Mouse (Mus musculus): ENCODE results near the gene Pom121.
"Not testable (repeated sequence)": the region's sequence is repeated elsewhere in the genome, so short reads cannot be mapped to it uniquely, and the experiment has no call there.

Pom121 gene

DNA sequence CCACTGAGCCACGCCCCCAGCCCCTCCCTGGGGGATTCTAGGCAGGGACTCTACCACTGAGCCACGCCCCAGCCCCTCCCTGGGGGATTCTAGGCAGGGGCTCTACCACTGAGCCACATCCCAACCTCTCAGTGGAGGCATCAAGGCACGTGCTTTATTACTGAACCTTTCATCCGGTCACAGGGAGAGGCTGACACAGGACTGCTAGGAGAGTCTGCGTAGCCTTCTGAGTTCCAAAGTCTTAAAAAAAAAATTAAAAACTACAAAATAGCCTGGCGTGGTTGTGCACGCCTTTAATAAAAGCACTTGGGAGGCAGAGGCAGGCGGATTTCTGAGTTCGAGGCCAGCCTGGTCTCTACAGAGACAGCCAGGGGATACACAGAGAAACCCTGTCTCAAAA is 25.1 kb downstream of the Pom121 start:
- DNase-seq (ENCODE audit: low spot score), result not testable (repeated sequence)

DNA sequence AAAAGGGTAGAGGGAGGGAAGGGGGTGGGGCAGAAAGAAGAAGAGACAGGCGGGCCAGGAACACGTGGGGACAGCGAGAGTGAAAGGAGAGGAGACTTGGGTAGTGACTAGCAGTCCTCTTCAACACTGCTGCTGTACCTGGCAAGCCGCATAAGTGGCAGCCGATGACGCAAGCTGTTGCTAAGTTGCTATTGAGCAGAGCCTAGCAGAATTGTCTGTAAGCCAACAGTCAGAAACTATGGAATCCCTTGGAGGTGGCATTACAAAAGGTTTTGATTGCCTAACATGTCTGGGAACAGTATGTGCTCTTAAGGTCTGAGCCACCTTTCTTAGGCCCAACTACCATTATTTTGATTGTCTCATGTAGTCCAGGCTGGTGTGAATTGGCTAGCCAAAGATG is 26.0 kb downstream of the Pom121 start:
- DNase-seq (ENCODE audit: low spot score), result no peak

DNA sequence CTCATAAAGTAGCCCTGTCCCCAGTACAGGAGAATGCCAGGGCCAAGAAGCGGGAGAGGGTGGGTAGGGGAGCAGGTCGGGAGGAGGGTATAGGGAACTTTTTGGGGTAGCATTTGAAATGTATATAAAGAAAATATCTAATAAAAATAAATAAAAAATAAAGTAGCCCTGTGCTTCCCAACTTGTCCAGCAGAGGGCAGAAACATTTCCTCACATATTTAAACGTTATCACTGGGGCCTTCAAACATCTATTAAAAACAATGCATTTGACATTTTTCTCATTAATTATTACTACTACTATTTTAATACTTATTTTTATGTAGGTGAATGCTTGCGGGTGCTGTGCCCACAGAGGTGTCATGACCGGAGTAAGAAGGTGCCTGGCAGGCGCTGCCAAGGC is 26.5 kb downstream of the Pom121 start:
- DNase-seq (ENCODE audit: low spot score), result no peak

DNA sequence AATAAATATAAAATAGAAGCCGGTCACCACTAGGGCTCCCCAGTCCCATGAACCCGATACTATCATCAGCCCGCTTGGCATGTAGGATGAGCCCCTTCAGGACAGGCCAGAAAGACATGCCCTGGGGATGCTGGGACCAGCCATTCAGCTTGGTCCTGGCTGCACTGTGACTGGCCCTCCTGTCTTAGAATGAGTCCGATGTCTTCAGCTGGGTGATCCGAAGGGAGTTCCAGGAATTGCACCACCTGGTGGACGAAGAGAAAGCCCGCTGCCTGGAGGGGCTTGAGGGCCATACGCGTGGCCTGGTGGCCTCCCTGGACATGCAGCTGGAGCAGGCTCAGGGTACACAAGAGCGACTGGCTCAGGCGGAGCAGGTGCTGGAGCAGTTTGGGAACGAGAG is 30.8 kb downstream of the Pom121 start:
- no peak for DNase-seq (ENCODE audit: low spot score)

DNA sequence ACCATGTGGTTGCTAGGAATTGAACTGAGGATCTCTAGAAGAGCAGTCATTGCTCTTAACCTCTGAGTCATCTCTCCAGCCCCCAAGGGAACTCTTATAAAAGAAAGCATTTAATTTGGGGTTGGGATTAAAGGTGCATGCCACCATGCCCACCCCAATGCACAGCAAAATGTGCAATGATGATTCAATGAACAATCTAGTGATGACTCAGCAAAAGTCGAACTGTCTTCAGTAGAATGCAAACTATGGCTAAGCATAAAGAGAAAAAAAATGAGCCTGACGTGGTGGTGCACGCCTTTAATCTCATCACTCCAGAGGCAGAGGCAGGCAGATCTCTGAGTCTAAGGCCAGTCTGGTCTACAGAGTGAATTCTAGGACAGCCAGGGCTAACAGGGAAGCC is 31.8 kb downstream of the Pom121 start:
- no peak for DNase-seq (ENCODE audit: low spot score)

DNA sequence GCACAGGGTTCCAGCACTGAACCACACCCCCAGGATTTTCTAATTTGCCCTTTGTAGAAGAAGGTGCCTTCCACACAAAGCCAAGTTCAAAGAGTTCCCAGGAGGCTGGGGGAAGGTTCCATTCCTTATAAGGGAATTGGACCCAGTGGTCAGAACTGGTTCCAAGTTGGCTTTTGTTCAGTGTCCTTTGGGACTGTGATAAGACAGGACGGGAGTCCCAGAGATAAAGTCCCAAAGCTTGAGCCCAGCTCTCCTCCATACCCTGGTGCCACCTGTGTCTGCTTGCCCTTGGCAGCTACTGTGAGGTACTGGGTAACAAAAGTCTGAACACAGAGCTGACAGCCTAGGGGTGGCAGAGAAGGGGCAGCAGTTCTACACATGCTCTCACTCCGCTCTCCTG is 34.6 kb downstream of the Pom121 start:
- DNase-seq (ENCODE audit: low spot score), result no peak

DNA sequence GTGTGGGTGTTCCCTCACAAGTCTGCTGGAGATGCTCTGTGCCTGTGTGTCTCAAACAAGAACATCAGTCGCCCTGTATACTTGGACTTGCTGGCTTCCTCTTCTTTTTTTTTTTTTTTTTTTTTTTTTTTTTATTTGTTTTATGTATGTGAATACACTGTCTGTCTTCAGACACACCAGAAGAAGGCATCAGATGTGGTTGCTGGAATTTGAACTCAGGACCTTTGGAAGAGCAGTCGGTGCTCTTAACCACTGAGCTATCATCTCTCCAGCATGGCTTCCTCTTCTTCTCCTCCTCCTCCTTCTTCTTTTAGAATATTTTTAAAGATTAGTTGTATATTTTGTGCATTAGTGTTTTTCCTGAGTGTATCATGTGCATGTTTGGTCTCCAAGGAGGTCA is 36.8 kb downstream of the Pom121 start:
- peak; percentile 49 for DNase-seq (ENCODE audit: low spot score)

DNA sequence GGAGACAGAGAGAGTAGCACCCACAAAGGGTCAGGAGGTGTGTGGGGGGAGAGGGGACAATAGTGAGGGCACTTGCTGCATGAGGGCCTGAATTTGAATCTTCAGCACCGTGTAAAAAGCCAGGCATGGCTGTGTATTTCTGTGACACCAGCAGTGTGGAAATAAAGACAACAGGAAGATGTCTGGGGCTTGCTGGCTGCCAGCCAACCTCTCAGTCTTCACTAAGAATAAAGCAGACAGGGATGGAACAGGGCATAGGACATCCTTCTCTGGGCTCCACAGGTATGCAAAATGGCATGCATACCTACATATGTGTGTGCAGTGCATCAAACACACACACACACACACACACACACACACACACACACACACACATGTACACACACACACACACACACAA is 38.3 kb downstream of the Pom121 start:
- no peak for DNase-seq (ENCODE audit: low spot score)

DNA sequence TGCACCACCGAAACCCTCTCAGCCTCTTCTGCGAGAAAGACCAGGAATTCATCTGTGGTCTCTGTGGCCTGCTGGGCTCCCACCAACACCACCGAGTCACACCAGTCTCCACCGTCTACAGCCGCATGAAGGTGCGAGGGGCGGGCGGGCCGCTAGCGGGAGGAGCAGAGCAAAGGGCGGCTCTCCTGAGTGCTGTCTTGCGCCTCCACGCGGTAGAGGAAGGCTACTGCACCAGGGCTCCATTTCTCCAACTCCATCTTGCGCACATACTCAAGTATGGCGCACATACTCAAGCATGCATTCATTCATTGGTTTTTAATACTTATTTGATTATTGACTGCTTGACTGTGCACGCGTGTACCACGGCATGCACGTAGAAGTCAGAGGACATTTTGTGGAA is 40.8 kb downstream of the Pom121 start:
- DNase-seq (ENCODE audit: low spot score), result no peak

DNA sequence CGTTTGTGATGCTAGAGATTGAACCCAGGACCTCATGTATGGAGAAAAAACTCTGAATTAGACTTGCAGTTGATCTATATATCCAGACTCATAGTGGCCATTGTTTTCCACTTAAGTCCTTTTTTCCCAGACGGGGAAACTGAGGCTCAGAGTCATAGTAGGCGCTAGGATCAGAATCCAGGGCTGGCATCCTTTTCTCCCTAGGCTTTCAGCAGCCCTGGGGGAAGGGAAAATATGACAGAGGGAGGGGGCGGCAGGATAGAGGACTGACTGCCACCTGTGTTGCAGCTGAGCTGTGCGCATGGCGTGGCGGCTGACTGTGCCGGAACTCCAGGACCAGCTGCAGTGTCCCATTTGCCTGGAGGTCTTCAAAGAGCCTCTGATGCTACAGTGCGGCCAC is 41.4 kb downstream of the Pom121 start, which contains the start of gene Trim50:
Trim50 (plus strand) TSS at position 301 of the 400 bp plus-strand sequence.
- no peak for DNase-seq (ENCODE audit: low spot score)

DNA sequence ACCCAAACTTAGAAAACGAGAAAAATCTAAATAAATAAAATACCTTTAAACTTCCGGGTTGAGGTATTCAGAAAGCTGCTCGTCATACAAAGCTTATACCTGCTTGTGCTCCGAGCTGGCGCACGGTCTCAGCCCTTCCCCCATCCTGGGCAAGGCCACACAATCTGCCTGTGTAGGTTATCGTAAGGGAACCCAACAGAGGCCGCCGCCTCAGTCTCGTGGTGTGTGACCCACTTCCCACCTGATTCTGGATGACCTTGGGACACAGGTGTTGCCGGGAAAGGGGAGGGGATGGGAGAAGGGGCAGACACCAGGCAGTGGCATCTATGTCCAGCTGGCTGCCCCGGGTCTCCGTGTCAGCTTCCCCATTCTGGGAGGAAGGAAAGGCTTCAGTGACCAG is 42.7 kb downstream of the Pom121 start:
- no peak for DNase-seq (ENCODE audit: low spot score)

DNA sequence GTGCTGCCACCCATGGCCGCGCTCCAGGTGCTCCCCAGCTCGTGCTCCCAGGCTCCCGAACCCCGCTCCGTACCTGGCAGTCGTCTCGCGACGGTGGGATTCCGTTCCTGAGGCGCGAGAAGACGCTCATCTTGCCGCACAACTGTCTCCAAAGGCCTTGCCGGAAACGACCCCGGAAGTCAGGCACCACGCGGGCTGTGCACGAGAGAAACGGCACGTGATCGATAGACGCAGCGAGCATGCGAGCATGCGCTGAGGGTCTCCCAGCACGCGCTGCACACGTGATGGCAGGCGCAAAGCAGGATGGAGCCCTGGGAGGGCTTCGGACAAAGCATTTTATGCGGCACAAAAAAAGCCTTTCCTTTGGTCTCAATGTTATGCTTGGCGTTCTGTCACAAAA is 44.5 kb downstream of the Pom121 start, which contains the start of gene Fkbp6:
Fkbp6 (minus strand) TSS at position 183 of the 400 bp plus-strand sequence.
- DNase-seq (ENCODE audit: low spot score), result no peak

DNA sequence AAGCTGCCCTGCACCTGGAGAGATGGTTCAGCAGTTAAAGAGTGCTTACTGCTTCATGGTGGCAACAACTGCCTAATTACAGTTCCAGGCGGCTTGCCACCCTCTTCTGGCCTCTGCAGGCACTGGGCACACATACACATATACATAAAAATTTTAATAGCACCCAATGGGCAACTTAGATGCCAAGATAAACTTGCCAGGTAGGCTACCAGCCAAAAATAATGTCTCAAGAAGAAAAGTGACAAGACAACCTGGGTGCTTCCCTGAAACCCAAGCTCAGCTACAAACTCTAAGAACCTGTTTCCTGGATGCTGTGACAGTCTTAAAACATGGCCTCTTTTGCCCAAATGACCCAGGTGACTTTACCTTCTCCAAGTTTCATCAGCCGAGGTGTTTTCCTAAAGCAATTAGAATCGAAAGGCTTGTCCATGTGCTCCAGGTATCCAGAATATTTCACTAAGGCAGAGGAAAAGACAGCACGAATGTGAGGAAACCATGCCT is 46.8 kb downstream of the Pom121 start:
- no peak for DNase-seq (ENCODE audit: low spot score)

DNA sequence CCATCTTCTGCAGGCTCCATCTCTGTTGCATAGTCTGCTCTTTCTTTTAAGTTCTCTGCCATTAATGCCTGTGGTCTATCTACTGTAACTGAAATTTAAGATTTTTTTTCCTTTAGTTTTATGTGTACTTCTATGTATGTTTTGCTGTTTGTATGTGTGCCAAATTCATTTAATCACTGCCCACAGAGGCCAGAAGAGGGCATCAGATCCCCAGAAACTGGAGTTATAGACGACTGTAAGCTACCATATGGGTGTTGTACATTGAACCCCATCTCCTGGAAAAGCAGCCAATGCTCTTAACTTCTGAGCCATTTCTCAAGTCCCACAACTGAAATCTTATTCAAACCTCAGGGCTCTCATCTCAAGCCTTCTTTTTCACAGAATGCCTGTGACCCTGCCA is 47.9 kb downstream of the Pom121 start:
- DNase-seq (ENCODE audit: low spot score), result no peak

DNA sequence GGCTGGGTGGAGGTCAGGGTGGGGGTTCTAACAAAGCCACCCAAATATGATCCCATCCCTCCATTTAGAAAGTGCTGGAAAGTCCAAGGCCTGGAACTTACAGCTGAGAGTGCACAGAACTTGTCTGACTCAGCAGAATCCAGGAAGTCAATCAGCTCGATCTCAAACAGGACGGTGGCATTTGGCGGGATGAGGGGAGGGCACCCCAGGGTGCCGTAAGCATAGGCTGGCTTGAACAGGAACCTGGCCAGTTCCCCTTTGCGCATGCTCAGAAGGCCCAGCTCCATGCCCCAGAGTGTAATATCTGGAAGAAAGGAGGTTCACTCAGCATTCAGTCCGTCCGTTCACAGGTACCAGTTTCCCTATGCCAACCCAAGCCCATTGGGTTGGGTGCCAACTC is 48.4 kb downstream of the Pom121 start:
- no peak for DNase-seq (ENCODE audit: low spot score)

DNA sequence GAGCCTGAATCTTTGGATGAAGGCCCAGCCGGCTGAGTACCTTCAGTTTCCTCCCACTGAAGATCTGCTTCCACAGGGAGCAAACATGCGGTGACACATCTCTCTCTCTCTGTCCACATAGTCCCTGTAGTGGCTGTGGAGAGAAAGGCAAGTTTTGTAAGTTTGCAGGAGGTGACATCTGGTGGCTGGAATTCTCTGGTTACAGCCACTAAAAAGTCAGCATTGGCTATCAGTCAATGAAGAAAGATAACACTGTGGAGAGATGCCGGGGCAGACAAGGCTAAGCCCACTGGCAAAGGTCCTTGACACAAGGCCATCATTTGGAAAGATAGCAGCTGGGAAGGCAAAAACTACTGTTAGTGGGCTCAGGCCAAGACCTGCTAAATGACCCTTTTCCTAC is 56.8 kb downstream of the Pom121 start:
- no peak for DNase-seq (ENCODE audit: low spot score)

DNA sequence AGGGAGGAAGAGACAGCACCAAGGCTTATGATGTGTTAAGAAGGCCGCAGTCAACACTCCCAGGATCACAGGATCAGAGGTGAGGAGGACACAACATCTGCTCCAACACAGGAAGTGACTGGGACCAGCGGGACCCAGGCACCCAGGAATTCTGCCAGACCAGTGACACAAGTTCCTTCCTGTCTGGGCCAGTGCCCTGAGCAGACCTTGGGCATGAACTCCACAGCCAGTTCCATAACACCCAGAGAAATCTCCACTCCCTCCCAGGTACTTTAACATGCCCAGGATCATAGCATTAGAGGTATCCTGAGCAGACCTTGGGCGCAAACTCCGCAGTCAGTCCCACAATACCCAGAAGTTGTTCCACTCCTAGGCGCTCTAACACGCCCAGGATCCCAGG is 63.2 kb downstream of the Pom121 start:
- DNase-seq (ENCODE audit: low spot score), result no peak

DNA sequence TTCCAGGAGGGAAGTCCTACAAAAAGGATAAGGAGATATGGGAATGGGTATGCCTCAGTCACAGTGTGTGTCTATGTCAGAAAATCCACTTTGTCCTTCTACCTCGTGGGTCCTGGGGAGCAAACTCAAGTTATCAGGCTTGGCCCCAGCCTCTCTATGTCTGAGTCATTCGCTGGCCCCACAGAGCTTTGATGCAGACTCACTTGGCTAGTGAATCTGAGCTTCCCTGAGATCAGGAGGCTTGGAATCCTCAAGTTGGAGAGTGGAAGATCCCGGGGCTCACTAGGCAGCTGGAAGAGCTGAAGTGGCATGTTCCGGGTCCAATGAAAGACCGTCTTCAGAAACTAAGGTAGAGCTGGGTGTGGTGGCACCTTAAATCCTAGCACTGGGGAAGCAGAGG is 64.1 kb downstream of the Pom121 start:
- no peak for DNase-seq (ENCODE audit: low spot score)

DNA sequence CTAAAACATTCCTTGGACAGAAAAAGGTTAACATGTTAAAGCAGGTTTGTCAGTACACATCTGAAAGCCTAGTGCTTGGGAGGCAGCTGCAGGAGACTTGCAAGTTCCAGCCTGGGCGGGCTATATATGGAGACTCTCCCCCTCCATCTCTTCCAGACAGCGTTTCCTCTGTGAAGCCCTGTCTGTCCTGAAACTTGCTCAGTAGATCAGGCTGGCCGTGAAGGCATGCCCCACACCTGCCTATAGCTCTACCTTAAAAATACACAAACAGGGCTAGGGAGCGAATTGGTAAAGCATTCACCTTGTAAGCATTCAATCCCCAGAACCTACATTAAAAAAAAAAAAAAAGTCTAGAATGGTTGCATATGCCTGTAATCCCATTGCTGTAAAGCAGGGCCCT is 64.9 kb downstream of the Pom121 start:
- DNase-seq (ENCODE audit: low spot score), result no peak
